Mouse (Mus musculus) intestine, postnatal 0 days (tissue): ENCODE measurements at regions not wholly inside any gene's neighbourhood (a gene's known extent, or its start where the extent isn't known, plus 50 kb on each side); places are given as distances from the start of the nearest gene placed in this dataset.

Experiments
- ATAC-seq: fragments of 200-750 bp; cut with Nextera tagmentation; 2 replicates; pipeline ENCODE4 v1.8.0; 2017; ENCODE audit warnings: mild to moderate bottlenecking, moderate TSS enrichment, moderate library complexity
- H3K27ac ChIP-seq: fragments of 300-500 bp; sonication (generic); 2 replicates; pipeline ENCODE4 v1.5.1; 2014; ENCODE audit warnings: mild to moderate bottlenecking, low read depth, low read length, moderate library complexity
- H3K27me3 ChIP-seq: fragments of 300-500 bp; sonication (generic); replicated peaks from 2 replicates; pipeline ENCODE4 v1.6.1; 2014; ENCODE audit warnings: low read length, mixed read lengths; ENCODE audit not compliant: control insufficient read depth, insufficient read depth
- H3K36me3 ChIP-seq: fragments of 300-500 bp; sonication (generic); 2 replicates; pipeline ENCODE4 v1.6.1; 2014; ENCODE audit warnings: mild to moderate bottlenecking, moderate library complexity; ENCODE audit not compliant: control insufficient read depth, insufficient read depth
- H3K4me1 ChIP-seq: fragments of 300-500 bp; sonication (generic); replicated peaks from 2 replicates; pipeline ENCODE4 v1.6.1; 2014; ENCODE audit warnings: antibody characterized with exemption, low read length, mixed read lengths; ENCODE audit not compliant: control insufficient read depth, insufficient read depth
- H3K4me2 ChIP-seq: fragments of 300-500 bp; sonication (generic); replicated peaks from 2 replicates; pipeline ENCODE4 v1.6.1; 2014; ENCODE audit warnings: low read depth, mild to moderate bottlenecking, moderate library complexity
- H3K4me3 ChIP-seq: fragments of 300-500 bp; sonication (generic); 2 replicates; pipeline ENCODE4 v1.5.1; 2014; ENCODE audit warnings: low read depth, low read length
- H3K9ac ChIP-seq: fragments of 300-500 bp; sonication (generic); 2 replicates; pipeline ENCODE4 v1.6.1; 2014; ENCODE audit warnings: mild to moderate bottlenecking, low read depth, low read length
- H3K9me3 ChIP-seq: fragments of 300-500 bp; sonication (generic); 2 replicates; pipeline ENCODE4 v1.6.1; 2016; ENCODE audit warnings: mixed run types; ENCODE audit not compliant: control insufficient read depth
- CTCF ChIP-seq: sonication (generic); IDR thresholded peaks from 2 replicates; pipeline ENCODE4 v1.5.1; 2016; ENCODE audit warnings: low read depth, mild to moderate bottlenecking, control low read depth, antibody characterized with exemption, moderate library complexity
- WGBS: fragments of 180-500 bp; shearing (Covaris S2); extraction: QIAGEN DNeasy Blood & Tissue Kit; methylation state at CpG from one replicate; pipeline ENCODE4 v1.1.7; 2014; 5-methylcytosine and 5-hydroxymethylcytosine counted together

GRCm38 (mm10) chr7:145112146-145112830 lies 95.6 kb downstream of the 1810010D01Rik start:
- no peak overlapping the region for H3K9ac ChIP-seq
- no peaks in the 10 kb centered on the region for H3K27me3 ChIP-seq
- no peak overlapping the region; the same call in none of the 2 replicates for H3K27ac ChIP-seq
- no peaks in the 10 kb centered on the region for H3K4me1 ChIP-seq
- no peak overlapping the region for H3K4me2 ChIP-seq
- no peak overlapping the region for H3K4me3 ChIP-seq
- no peaks in the 10 kb centered on the region for H3K9me3 ChIP-seq
- ATAC-seq: no peak
- TF ChIP-seq CTCF: no peak
- no peaks in the 10 kb centered on the region for H3K36me3 ChIP-seq

DNA sequence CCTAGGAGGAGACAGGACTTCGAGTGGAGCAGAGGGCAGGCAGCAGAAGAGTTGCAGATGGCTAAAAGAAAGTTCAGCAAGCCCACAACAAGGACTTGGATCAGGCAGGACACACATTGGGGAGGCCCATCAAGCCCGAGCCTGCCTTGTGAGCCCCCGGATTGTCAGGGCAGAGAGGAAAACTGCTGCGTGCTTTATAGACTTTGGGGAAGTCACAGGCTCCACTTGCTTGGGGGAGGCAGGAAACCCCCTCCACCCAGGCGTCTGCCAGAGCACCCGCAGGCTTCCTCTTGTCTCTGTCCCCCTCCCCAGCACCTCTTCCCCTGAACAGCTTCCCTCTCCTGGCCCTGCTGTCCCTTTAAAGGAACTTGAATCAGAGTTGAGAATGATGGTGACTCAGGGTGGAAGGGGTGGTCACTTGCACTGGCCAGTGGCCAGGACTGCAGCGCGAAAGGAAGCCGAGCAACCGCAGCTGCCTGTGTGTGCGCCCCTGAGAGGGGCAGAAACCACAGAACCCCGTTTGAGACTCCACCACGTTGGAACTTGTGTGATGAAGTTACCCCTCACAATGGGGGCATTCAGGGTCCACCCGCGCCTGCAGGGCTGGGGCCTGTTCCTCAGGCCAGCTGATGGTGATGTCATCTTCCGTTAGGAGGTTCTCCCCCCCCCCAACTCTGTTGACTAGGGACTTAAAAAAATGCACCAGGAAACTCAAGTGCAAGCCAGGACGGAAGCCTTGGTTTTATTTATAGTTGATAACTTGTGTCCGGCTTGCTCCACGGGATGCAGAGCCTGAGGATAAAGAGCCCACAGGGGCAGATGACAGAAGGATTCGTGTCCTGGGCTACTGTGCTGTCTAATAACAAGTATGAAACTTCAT lies 96.4 kb downstream of the 1810010D01Rik start:
- ATAC-seq: peak; percentile 29
- Histone ChIP-seq H3K4me1 (no peaks in the 10 kb centered on the region), H3K27me3 (no peaks in the 10 kb centered on the region), H3K36me3 (no peaks in the 10 kb centered on the region), H3K9ac (no peak overlapping the region), H3K4me3 (no peak overlapping the region), H3K27ac (peak overlapping the region; percentile 51), H3K4me2 (peak overlapping the region; percentile 40), H3K9me3 (no peaks in the 10 kb centered on the region)
- 43% methylated on average over 20 of the region's 20 CpGs for WGBS
- TF ChIP-seq CTCF: no peak

DNA sequence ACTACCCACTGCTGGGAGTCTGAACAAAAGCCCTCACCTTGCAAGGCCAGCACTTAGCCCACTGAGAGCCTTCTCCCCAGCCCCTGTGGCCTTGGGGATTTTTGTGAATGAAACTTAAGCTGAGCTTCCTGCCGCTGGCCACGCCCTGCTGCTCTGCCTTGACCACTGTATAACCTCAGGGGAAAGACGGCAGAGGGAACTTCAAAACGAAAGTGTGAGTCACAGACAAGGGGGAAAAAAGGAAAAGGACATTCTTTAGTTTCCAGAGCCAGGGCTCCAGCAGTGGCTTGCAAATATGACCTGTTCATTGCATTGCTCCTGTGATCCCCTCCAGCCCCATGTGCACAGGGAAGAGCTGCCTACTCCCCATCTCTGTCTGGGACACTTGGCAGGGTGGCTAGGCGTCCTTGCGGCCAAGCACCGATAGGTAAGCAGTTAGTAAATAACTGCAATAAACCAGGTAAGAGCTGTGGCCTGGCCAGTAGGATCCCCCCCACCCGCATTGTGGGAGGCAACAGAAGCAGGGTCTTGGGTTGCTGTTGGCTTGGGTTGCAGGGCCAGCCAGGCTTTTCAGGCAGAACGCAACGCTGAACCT lies 97.2 kb downstream of the 1810010D01Rik start:
- H3K9ac ChIP-seq: no peak overlapping the region
- no peaks in the 10 kb centered on the region for H3K27me3 ChIP-seq
- H3K4me3 ChIP-seq: no peak overlapping the region
- no peaks in the 10 kb centered on the region for H3K9me3 ChIP-seq
- H3K4me2 ChIP-seq: peak overlapping the region; percentile 40
- 26% methylated on average over 10 of the region's 10 CpGs for WGBS
- H3K27ac ChIP-seq: peak overlapping the region; percentile 51
- TF ChIP-seq CTCF: no peak
- ATAC-seq: no peak
- no peaks in the 10 kb centered on the region for H3K36me3 ChIP-seq
- H3K4me1 ChIP-seq: no peaks in the 10 kb centered on the region

DNA sequence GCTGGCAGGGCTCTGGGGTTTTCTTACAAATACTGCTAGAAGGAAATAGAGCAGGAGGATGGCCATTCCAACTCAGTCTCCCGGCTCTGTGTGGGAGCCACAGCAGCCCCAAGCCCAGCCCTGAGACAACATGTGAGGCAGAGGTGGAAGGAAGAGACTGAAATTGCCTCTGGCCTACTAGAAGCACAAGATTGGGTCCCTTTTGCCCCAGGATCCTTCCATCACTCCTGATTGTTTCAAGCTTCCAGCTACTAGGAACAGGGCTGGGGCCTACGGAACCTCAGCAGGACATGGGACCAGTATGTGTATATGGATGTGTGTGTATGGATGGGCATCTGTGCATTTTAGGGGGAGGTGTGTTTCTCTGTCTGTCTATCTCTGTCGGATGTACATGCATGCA lies 97.9 kb downstream of the 1810010D01Rik start:
- 85% methylated on average over 3 of the region's 3 CpGs for WGBS
- H3K27me3 ChIP-seq: no peaks in the 10 kb centered on the region
- no peak overlapping the region for H3K4me3 ChIP-seq
- TF ChIP-seq CTCF: no peak
- no peak overlapping the region for H3K4me2 ChIP-seq
- no peaks in the 10 kb centered on the region for H3K9me3 ChIP-seq
- no peak overlapping the region for H3K27ac ChIP-seq
- no peak overlapping the region for H3K9ac ChIP-seq
- ATAC-seq: no peak
- H3K4me1 ChIP-seq: no peaks in the 10 kb centered on the region
- H3K36me3 ChIP-seq: no peaks in the 10 kb centered on the region

GRCm38 (mm10) chr7:145109471-145109870 lies 98.4 kb downstream of the 1810010D01Rik start:
- no peaks in the 10 kb centered on the region for H3K27me3 ChIP-seq
- no peaks in the 10 kb centered on the region for H3K4me1 ChIP-seq
- H3K9me3 ChIP-seq: no peaks in the 10 kb centered on the region
- no peak overlapping the region for H3K4me2 ChIP-seq
- no peak overlapping the region for H3K27ac ChIP-seq
- no peak for ATAC-seq
- no peak for TF ChIP-seq CTCF
- WGBS: 94% methylated on average over 4 of the region's 4 CpGs
- no peak overlapping the region for H3K9ac ChIP-seq
- H3K36me3 ChIP-seq: no peaks in the 10 kb centered on the region
- H3K4me3 ChIP-seq: no peak overlapping the region

GRCm38 (mm10) chr7:145108994-145109393 lies 98.9 kb downstream of the 1810010D01Rik start:
- Histone ChIP-seq H3K9ac (no peak overlapping the region), H3K36me3 (no peaks in the 10 kb centered on the region), H3K27me3 (no peaks in the 10 kb centered on the region), H3K27ac (no peak overlapping the region), H3K4me3 (no peak overlapping the region), H3K4me1 (no peaks in the 10 kb centered on the region), H3K4me2 (no peak overlapping the region), H3K9me3 (no peaks in the 10 kb centered on the region)
- TF ChIP-seq CTCF: no peak
- WGBS: 80% methylated on average over 3 of the region's 3 CpGs
- no peak for ATAC-seq
